Mouse (Mus musculus): ENCODE data around the gene Rock2.

DNA sequence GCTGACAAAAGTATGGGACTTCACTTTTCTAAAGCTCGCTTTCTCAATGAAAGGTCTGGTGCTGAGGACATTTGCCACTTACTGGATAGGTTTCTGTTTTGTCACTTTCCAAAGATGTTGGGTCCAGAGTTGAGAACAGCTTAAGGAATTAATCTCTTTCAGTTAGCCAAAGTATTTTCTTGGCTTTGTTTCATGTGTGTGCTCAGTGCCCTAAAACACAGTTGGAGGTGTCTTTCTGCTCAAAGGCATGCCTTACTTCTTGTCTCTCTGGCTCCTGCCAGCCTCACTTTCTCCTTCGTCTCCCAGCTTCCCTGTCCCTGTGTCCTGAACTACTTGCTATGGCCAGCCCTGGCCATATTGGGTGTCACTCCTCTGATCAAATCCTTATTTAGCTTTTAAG, 96.7 kb downstream of the Rock2 start:
- no peak for TF ChIP-seq POLR2A (IDR thresholded peaks at IDR 0.05; ENCODE audit: insufficient read depth, low read length)
- TF ChIP-seq CTCF (IDR thresholded peaks at IDR 0.05; ENCODE audit: low read depth, low read length), result no peak

Data from ES-Bruce4 (cell line).